Mouse (Mus musculus): ENCODE measurements at regions not wholly inside any gene's neighbourhood (a gene's known extent, or its start where the extent isn't known, plus 50 kb on each side); places are given as distances from the start of the nearest gene placed in this dataset.

DNA sequence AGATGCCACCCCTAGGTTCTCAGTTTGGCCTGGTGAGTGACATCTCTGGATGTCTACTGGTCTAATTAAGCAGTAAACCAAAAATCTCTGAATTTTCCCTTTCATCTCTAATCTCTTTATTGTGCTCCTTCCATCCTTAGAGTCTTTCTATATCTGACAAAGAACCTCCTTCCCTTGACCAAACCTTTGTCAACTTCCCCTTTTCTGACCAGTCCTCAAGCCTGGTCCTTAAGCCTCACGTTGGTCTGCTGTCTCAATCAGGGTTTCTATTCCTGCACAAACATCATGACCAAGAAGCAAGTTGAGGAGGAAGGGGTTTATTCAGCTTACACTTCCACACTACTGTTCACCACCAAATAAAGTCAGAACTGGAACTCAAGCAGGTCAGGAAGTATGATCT lies 116.4 kb upstream of the Tab2 start:
- no peak for DNase-seq (ENCODE audit: low spot score in 2 of 2)

DNA sequence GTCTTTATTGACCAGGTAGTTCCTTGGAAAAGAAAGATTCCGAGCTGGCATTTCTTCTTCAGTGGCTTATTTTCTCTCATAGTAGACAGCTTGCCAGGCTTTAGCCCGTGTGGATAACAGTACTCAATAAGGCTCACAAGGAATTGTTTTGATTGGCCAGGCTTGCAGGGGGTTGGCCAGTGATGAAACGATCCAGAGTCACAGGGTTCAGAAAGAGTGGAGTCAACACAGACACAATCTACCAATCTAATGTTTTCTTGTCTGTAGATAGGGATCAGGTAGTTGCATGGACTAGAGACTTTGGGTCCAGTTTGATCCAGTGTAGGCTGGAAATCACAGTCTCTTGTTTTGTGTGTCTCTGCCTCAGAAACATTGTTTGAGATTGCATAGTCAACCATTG lies 115.8 kb upstream of the Tab2 start:
- no peak for DNase-seq (ENCODE audit: low spot score in 2 of 2)

GRCm38 (mm10) chr10:8070472-8070871 lies 114.4 kb upstream of the Tab2 start:
- DNase-seq (ENCODE audit: low spot score in 2 of 2): no peak

GRCm38 (mm10) chr10:8066926-8067325 lies 110.9 kb upstream of the Tab2 start:
- DNase-seq (ENCODE audit: low spot score in 2 of 2): peak in 1 of 2 experiments; percentile 5

- DNase-seq (ENCODE audit: low spot score in 2 of 2): peak in 1 of 2 experiments; percentile 15
Measured at GRCm38 (mm10) chr10:8065746-8066145, 109.7 kb upstream of the Tab2 start.

GRCm38 (mm10) chr10:8064281-8064680 lies 108.3 kb upstream of the Tab2 start:
- DNase-seq (ENCODE audit: low spot score in 2 of 2): no peak

- DNase-seq (ENCODE audit: low spot score in 2 of 2): no peak
Measured at GRCm38 (mm10) chr10:8063458-8064090, 107.5 kb upstream of the Tab2 start.

GRCm38 (mm10) chr10:8060987-8061386 lies 105.0 kb upstream of the Tab2 start:
- no peak for DNase-seq (ENCODE audit: low spot score in 2 of 2)

- peak in 1 of 2 experiments; percentile 9 for DNase-seq (ENCODE audit: low spot score in 2 of 2)
Measured at GRCm38 (mm10) chr10:8059769-8060168, 103.7 kb upstream of the Tab2 start.

GRCm38 (mm10) chr10:8057855-8058254 lies 101.8 kb upstream of the Tab2 start:
- DNase-seq (ENCODE audit: low spot score in 2 of 2): no peak

GRCm38 (mm10) chr10:8055293-8055692 lies 99.3 kb upstream of the Tab2 start:
- DNase-seq (ENCODE audit: low spot score in 2 of 2): no peak

- DNase-seq (ENCODE audit: low spot score in 2 of 2): no peak
Measured at GRCm38 (mm10) chr10:8043416-8044163, 87.6 kb upstream of the Tab2 start.

DNA sequence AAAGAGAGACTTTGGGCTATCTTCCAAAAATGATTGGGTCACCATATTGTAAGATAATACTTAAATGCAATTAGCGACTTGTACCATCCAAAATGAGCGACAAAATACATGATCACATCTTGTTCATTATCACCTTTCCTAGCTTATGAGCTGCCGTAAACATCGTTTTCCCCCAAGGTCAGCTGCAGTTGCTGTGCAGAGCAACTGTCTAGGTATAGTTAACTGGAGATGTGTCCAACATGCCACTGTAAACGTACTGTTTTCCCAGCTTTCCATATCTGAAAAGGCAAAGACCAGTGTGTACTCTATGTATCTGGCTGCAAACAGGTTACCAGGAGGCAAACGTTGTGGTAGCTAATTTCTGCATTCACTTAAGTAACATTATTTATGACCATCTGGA lies 86.3 kb upstream of the Tab2 start:
- DNase-seq (ENCODE audit: low spot score in 2 of 2): no peak

- no peak for DNase-seq (ENCODE audit: low spot score in 2 of 2)
Measured at GRCm38 (mm10) chr10:8041790-8042189, 85.8 kb upstream of the Tab2 start.

- no peak for DNase-seq (ENCODE audit: low spot score in 2 of 2)
Measured at GRCm38 (mm10) chr10:8037986-8038631, 82.1 kb upstream of the Tab2 start.

- DNase-seq (ENCODE audit: low spot score in 2 of 2): no peak
Measured at GRCm38 (mm10) chr10:8036293-8036692, 80.3 kb upstream of the Tab2 start.

- DNase-seq (ENCODE audit: low spot score in 2 of 2): no peak
Measured at GRCm38 (mm10) chr10:8035310-8035709, 79.3 kb upstream of the Tab2 start.

GRCm38 (mm10) chr10:8032203-8032602 lies 76.2 kb upstream of the Tab2 start:
- no peak for DNase-seq (ENCODE audit: low spot score in 2 of 2)

- DNase-seq (ENCODE audit: low spot score in 2 of 2): peak; percentile 4 to 14
Measured at GRCm38 (mm10) chr10:8028840-8029239, 72.8 kb upstream of the Tab2 start.

GRCm38 (mm10) chr10:8027023-8027422 lies 71.0 kb upstream of the Tab2 start:
- DNase-seq (ENCODE audit: low spot score in 2 of 2): peak in 1 of 2 experiments; percentile 17

DNA sequence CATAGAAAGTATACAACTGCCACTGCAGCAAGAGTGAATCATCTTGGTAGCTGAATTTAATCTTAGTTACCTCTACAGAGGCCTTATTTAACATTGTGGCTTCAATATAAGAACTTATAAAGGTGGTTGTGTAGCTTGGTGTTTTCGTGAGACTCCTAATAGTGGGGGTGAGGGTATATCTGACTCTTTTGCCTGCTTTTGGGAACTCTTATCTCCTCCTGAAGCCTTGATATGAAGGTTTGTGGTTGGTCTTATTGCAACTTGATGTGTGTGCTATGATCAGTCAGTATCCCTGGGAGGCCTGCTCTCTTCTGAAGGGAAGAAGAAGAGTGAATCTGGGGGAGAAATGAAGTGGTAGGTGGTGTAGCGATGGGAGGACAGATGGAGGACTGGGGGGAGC lies 67.7 kb upstream of the Tab2 start:
- DNase-seq (ENCODE audit: low spot score in 2 of 2): no peak

DNA sequence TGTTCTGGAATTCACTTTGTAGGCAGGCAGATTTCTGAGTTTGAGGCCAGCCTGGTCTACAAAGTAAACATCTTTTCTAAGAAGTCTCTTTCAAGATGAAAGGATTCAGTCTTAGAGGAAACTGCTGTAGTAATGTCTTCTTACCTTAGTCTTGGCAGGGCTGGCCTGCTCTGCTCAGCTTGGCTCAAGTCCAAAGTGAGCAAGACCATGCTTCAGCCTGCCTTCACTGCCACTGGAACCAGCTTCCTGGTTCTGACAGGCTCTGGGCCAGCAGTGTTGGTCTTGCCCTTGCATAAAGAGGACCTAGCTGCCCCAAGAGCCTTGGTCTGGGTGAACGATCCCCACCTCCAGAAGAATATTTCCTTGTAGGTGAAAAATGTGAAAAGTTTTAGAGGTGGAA lies 65.9 kb upstream of the Tab2 start:
- no peak for DNase-seq (ENCODE audit: low spot score in 2 of 2)
